Comparison of ENCODE assay signal across 11 mouse cellular contexts in genomic region chr7:29338984-29339679, GRCm38 (mm10). TPM values are rescaled to one million over a fixed set of nuclear protein-coding genes. Genes with fewer than 3 reads are reported as not detected.
DNase-seq lines count a peak whose midpoint lies in the region; ATAC-seq and TF ChIP-seq lines count a peak whose summit lies in the region.
"Had no signal": no experiment of that assay in that cellular context is flagged by ENCODE, and none has a peak within 500 bp of the region (broad histone marks: within the 10 kb centered on the region; RNA-seq: fewer than 3 reads in every experiment).

No protein-coding gene starts in this region.

- ATAC-seq in midbrain, embryonic 11.5 days (ENCODE audit: low FRiP score): no peak
- ATAC-seq in midbrain, postnatal 0 days (ENCODE audit: low FRiP score): no peak
- ATAC-seq: forebrain, embryonic 14.5 days had no signal

- H3K4me2 ChIP-seq in midbrain, embryonic 11.5 days: no peak overlapping the region
- no peak overlapping the region for H3K4me2 ChIP-seq in midbrain, postnatal 0 days (ENCODE audit: low read depth, low read length, poor library complexity, severe bottlenecking)

- H3K4me3 ChIP-seq in midbrain, embryonic 11.5 days (ENCODE audit: low read depth, low read length): no peak overlapping the region
- H3K4me3 ChIP-seq in midbrain, postnatal 0 days (ENCODE audit: low read depth, low read length): no peak overlapping the region

- 84% methylated on average over 14 of the region's 14 CpGs for WGBS in midbrain, embryonic 11.5 days
- WGBS in midbrain, postnatal 0 days: 75% methylated on average over 14 of the region's 14 CpGs

- no peaks in the 10 kb centered on the region for H3K27me3 ChIP-seq in midbrain, embryonic 11.5 days (ENCODE audit: control insufficient read depth, insufficient read depth, low read length)
- H3K27me3 ChIP-seq in midbrain, postnatal 0 days (ENCODE audit: insufficient read depth, low read length): no peaks in the 10 kb centered on the region

- H3K36me3 ChIP-seq in midbrain, embryonic 11.5 days (ENCODE audit: control insufficient read depth, insufficient read depth, low read length): no peaks in the 10 kb centered on the region
- peaks cover 22% of the 10 kb centered on the region for H3K36me3 ChIP-seq in midbrain, postnatal 0 days (ENCODE audit: insufficient read depth, low read length)

- no peak overlapping the region for H3K9ac ChIP-seq in midbrain, embryonic 11.5 days (ENCODE audit: low read length)
- no peak overlapping the region for H3K9ac ChIP-seq in midbrain, postnatal 0 days (replicated peaks; ENCODE audit: low read length, poor library complexity, severe bottlenecking)

- no peaks in the 10 kb centered on the region for H3K4me1 ChIP-seq in midbrain, embryonic 11.5 days (ENCODE audit: control insufficient read depth, insufficient read depth, low read length)
- H3K4me1 ChIP-seq in midbrain, postnatal 0 days (ENCODE audit: insufficient read depth, low read length): no peaks in the 10 kb centered on the region

- TF ChIP-seq CTCF in midbrain, postnatal 0 days (IDR thresholded peaks at IDR 0.05): no peak

- H3K27ac ChIP-seq in midbrain, embryonic 11.5 days (ENCODE audit: low read depth, low read length): no peak overlapping the region
- no peak overlapping the region for H3K27ac ChIP-seq in midbrain, postnatal 0 days (ENCODE audit: low read depth, low read length)

- DNase-seq in midbrain, embryonic 11.5 days (ENCODE audit: low spot score, missing footprints): peak; percentile 66
- no peak for DNase-seq in midbrain, postnatal 0 days (ENCODE audit: low spot score)
- peak; percentile 45 for DNase-seq in c-Kit-negative CD71-positive TER-119-positive erythroid progenitor cells, embryonic 14.5 days (ENCODE audit: low read depth, low spot score)
- peak; percentile 83 for DNase-seq in liver
- peak; percentile 31 to 50 for DNase-seq in spleen, postnatal 36 days (ENCODE audit: low spot score in 2 of 2)
- no peak for DNase-seq in layer of hippocampus, adult 18-20 months (ENCODE audit: low spot score in 2 of 2)
- no peak for DNase-seq in urinary bladder, postnatal 14 days (ENCODE audit: low spot score)
- DNase-seq: heart, postnatal 10 days; thymus, postnatal 14 days had no signal

- no peaks in the 10 kb centered on the region for H3K9me3 ChIP-seq in midbrain, embryonic 11.5 days (ENCODE audit: control insufficient read depth, low read length)
- no peaks in the 10 kb centered on the region for H3K9me3 ChIP-seq in midbrain, postnatal 0 days (ENCODE audit: low read length)

RNA-seq across cellular contexts. Expression of gene Dpf1, which starts 35.4 kb away (rescaled TPM):
- polyA plus RNA-seq in midbrain, embryonic 11.5 days (2014; fragmentation: Nextera tagmentation; extraction: Ambion mirVana): 59.9 and 62.9 TPM in 2 replicates
- total RNA-seq in midbrain, postnatal 0 days (2014; rRNA removed): 192 and 197 TPM in 2 replicates
- polyA plus RNA-seq in midbrain, postnatal 0 days (2015; fragmentation: Nextera tagmentation; extraction: Ambion mirVana): 160 and 162 TPM in 2 replicates
- total RNA-seq in layer of hippocampus, adult 18-20 months (2021): 100 to 1,000 TPM; 105 to 112 TPM
- total RNA-seq: neutrophil, adult 5-6 weeks had no signal

RNA-seq across cellular contexts. Expression of gene Ppp1r14a, which starts 50.0 kb away (rescaled TPM):
- 21.6 and 21.8 TPM in 2 replicates for polyA plus RNA-seq in midbrain, embryonic 11.5 days (2014; fragmentation: Nextera tagmentation; extraction: Ambion mirVana)
- 1.3 TPM in 2 replicates for total RNA-seq in midbrain, postnatal 0 days (2014; rRNA removed)
- polyA plus RNA-seq in midbrain, postnatal 0 days (2015; fragmentation: Nextera tagmentation; extraction: Ambion mirVana): 1.4 and 1.7 TPM in 2 replicates
- total RNA-seq in layer of hippocampus, adult 18-20 months (2021): 10 to 100 TPM; 28.1 to 31.3 TPM
- total RNA-seq: neutrophil, adult 5-6 weeks had no signal

RNA-seq across cellular contexts. Expression of gene Spint2, which starts 57.4 kb away (rescaled TPM):
- polyA plus RNA-seq in midbrain, embryonic 11.5 days (2014; fragmentation: Nextera tagmentation; extraction: Ambion mirVana): 16.5 and 18.3 TPM in 2 replicates
- total RNA-seq in midbrain, postnatal 0 days (2014; rRNA removed): 46.6 and 47.7 TPM in 2 replicates
- 148 and 153 TPM in 2 replicates for polyA plus RNA-seq in midbrain, postnatal 0 days (2015; fragmentation: Nextera tagmentation; extraction: Ambion mirVana)
- 10 to 100 TPM; 21.9 to 26.1 TPM for total RNA-seq in layer of hippocampus, adult 18-20 months (2021)

Comparison
In these comparisons a context has a peak if more than half of its experiments do, and no peak if none do; other contexts are left out.
1. DNase-seq: peak in midbrain, embryonic 11.5 days (single experiment), c-Kit-negative CD71-positive TER-119-positive erythroid progenitor cells, embryonic 14.5 days (single experiment), liver (single experiment) and spleen, postnatal 36 days (2 of 2); none in midbrain, postnatal 0 days (single experiment), layer of hippocampus, adult 18-20 months (0 of 2) and urinary bladder, postnatal 14 days (single experiment).
2. RNA of gene Ppp1r14a, which starts 50.0 kb away (total RNA-seq): 28.1 to 31.3 TPM in layer of hippocampus, adult 18-20 months; 1.3 TPM in midbrain, postnatal 0 days; every median in the first group is over 10 times any median in the second.